Mouse (Mus musculus): ENCODE results near the gene Amer3.
A peak's percentile ranks its signal among the peaks of the same experiment; 100 is the strongest.
"Not testable (repeated sequence)": the region's sequence is repeated elsewhere in the genome, so short reads cannot be mapped to it uniquely, and the experiment has no call there.

The Amer3 gene

GRCm38 (mm10) chr1:34602363-34602762, 22.9 kb downstream of the Amer3 start:
- peak; percentile 58 for DNase-seq

DNA sequence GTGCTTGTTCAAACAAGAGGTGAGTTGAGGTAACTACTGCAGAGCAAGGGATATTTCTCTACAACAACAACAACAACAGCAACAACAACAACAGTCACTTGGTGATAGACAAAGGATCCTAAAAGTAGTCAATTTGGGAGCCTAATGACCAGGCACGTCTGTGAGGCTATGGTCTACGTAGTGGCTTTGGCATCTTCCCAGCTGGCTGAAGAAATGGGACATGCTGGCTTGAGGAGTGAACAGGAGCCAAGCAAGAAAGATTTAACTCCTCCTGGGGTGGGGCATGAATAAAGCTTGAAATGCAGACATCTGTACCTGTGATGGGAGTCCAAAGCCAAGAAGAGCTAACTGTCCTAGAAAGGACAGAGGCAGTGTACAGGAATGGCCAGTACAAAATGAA, 34.3 kb downstream of the Amer3 start:
- DNase-seq: no peak

DNA sequence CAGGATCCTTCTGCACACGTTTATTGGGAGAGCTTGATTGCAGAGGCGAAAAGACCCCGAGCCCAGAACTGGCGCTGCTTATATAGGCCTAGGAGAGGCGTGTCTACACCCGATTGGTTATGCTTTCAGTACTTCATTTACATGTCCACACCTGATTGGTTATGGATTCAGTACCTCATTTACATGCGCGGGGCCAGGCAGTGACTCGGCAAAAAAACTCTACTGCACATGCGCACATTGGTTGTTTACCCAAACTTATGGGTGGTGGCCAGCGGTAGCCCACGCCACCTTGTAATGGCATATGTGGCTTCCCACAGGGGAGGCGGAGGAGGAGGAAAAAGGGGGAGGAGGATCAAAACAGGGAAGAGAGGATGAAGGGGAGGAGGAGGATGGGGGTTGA, 40.7 kb downstream of the Amer3 start:
- DNase-seq: not testable (repeated sequence)

DNA sequence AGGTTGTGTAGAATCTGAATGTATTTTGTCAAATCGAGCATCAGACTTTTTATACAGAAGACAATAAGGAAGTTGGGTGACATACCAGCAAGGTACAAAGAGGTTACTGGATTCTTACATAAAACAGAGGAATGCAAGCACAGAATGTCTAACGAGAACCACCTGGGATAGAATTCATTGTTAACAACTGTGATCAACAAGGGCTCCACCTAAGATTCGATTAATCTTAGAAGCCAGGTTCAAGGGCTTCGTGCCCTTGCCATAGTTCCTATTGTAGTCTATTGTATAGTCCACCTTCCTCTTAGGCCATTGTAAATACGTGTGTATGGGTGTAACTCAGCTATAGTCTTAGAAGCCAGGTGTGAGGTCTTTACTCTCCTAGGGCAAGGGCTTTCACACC, 41.3 kb downstream of the Amer3 start:
- DNase-seq: not testable (repeated sequence)

DNA sequence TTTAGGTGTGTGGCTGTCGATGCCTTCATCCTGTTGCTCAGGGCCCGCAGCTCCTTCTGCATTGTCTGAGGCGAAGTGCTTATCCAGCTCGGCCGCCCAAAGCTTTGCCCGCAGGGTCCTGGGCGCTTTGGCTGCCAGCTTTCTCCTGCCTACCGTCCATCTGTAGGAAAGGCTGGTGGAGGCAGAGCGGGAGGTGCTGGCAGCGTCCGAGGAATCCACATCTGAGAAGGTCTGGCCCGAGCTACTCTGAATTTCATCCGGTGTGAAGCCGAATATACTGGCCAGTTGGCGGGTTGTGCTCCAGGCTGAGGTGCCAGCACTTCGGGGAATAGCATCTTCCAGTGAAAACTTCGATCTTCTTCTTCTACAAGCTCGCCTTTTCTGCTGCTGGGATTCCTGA, 56.3 kb downstream of the Amer3 start:
- DNase-seq: no peak

Measured in thymus, postnatal 25 days (tissue).